Mouse (Mus musculus) spleen, adult 2 months (tissue): ENCODE results near the gene Cptp.

Experiments used
- CTCF ChIP-seq: fragments of 200-500 bp; IDR thresholded peaks from 2 replicates; pipeline ENCODE4 v1.5.1; 2011; ENCODE audit warnings: mild to moderate bottlenecking, inconsistent platforms; ENCODE audit not compliant: insufficient read depth, insufficient read length, insufficient replicate concordance; ENCODE audit errors: extremely low read depth
- POLR2A ChIP-seq: fragments of 200-500 bp; IDR thresholded peaks from 2 replicates; pipeline ENCODE4 v1.6.1; 2011; ENCODE audit warnings: low read depth, low read length, inconsistent platforms

GRCm38 (mm10) chr4:155837404-155838010, 31.7 kb downstream of the Cptp start:
- TF ChIP-seq CTCF (no peak), POLR2A (no peak)
